Mouse (Mus musculus): ENCODE results near the gene Tspan18. TPM values are rescaled to one million over a fixed set of nuclear protein-coding genes. Genes with fewer than 3 reads are reported as not detected.

Tspan18 gene
- polyA plus RNA-seq, 1 experiment from 2014 or later, result 71.4 TPM

DNA sequence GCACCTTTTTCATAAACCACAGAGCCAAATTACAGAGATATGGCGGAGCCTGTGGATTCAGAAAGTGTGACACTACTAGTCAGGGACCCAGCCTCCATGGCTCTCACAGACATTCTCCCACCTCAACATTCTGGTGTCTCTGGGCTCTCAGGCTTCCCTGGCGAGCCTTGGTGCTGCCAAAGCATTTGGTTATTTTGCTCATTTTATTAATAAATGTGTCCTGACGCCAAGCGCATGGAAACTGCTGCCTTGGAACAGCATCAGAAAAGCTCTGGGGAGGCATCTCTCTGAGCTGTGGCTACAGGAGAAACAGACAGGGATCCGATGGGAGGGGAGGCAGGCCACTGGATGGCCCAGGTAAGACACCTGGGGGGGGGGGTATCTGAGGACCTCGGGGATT is 162.4 kb downstream of the Tspan18 start:
- WGBS, result 83% methylated on average over 6 of the region's 6 CpGs
- Histone ChIP-seq H3K9me3 (ENCODE audit: control insufficient read depth, low read length) (no peaks in the 10 kb centered on the region), H3K4me2 (replicated peaks; ENCODE audit: low read depth, low read length) (no peak overlapping the region), H3K9ac (ENCODE audit: low read depth, low read length) (no peak overlapping the region), H3K36me3 (ENCODE audit: control insufficient read depth, insufficient read depth, low read length) (no peaks in the 10 kb centered on the region), H3K27ac (ENCODE audit: low read depth, low read length) (no peak overlapping the region), H3K4me3 (ENCODE audit: low read depth, low read length) (no peak overlapping the region), H3K4me1 (replicated peaks; ENCODE audit: control insufficient read depth, insufficient read depth, low read length) (peaks cover 28% of the 10 kb centered on the region), H3K27me3 (ENCODE audit: control insufficient read depth, insufficient read depth, low read length) (no peaks in the 10 kb centered on the region)
- no peak for ATAC-seq (ENCODE audit: low FRiP score)
- no peak for DNase-seq (ENCODE audit: low spot score)

DNA sequence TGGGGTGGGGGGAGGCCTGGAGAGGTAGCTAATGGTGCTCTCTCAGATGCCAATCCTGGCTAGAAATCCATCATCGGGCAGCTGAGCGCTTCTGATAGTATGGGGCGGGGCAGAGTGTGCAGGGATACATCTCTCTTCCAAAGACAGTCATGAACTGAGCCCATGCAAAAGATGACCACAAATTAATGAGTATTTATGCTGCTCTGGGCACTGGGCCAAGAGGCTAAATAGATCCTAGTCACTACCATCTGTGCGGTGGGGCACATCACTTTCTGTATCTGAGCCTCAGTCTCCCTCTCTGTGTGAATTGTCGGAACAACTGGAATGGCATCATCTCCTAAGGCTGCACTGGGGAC is 163.5 kb downstream of the Tspan18 start:
- no peak for DNase-seq (ENCODE audit: low spot score)
- Histone ChIP-seq H3K27ac (ENCODE audit: low read depth, low read length) (no peak overlapping the region; the same call in 1 of the 2 replicates), H3K4me1 (replicated peaks; ENCODE audit: control insufficient read depth, insufficient read depth, low read length) (peaks cover 21% of the 10 kb centered on the region)

DNA sequence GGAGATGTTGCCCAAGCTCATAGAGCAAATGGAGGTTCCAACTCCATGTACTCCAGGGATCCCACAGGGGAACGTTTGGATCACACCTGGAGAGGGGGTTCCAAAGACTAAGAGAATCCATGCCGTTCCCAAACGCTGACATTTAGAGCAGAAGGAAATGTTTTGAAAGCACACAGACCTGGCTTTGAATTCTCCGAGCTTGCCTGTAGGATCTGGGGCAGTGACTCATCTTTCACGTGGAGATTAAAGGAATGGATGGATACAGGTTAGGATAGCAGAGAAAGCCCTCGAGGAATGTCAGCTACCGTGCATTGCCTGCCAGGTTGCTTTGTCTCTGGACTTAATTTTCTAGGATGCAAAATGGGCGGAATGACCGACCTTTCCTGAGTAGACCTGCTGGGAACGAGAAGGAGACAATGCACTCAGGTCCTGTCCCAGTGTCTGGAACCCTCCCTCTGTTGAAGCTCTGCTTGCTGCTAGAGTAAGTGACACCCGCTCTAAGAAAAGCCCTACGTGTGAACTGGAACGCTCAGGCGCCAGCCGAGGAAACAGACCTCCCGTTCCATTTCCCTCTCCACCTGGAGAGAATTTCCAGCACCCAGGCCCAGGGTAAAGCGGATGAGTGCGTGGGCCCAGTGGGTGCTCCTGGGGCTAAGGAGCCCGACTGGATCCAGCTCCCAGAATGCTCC is 164.0 kb downstream of the Tspan18 start:
- no peaks in the 10 kb centered on the region for H3K9me3 ChIP-seq (ENCODE audit: control insufficient read depth, low read length)
- ATAC-seq (ENCODE audit: low FRiP score) (no peak), DNase-seq (ENCODE audit: low spot score) (no peak)
- H3K4me2 ChIP-seq (replicated peaks; ENCODE audit: low read depth, low read length), result no peak overlapping the region
- no peak overlapping the region for H3K4me3 ChIP-seq (ENCODE audit: low read depth, low read length)
- no peaks in the 10 kb centered on the region for H3K27me3 ChIP-seq (ENCODE audit: control insufficient read depth, insufficient read depth, low read length)
- H3K9ac ChIP-seq (ENCODE audit: low read depth, low read length), result no peak overlapping the region
- WGBS, result 75% methylated on average over 19 of the region's 19 CpGs
- peaks cover 17% of the 10 kb centered on the region for H3K4me1 ChIP-seq (replicated peaks; ENCODE audit: control insufficient read depth, insufficient read depth, low read length)
- no peak overlapping the region for H3K27ac ChIP-seq (ENCODE audit: low read depth, low read length)
- no peaks in the 10 kb centered on the region for H3K36me3 ChIP-seq (ENCODE audit: control insufficient read depth, insufficient read depth, low read length)

More for the DNA sequence above, 163.5 kb downstream of the Tspan18 start:
- Histone ChIP-seq H3K4me3 (ENCODE audit: low read depth, low read length) (no peak overlapping the region), H3K9ac (ENCODE audit: low read depth, low read length) (no peak overlapping the region), H3K9me3 (ENCODE audit: control insufficient read depth, low read length) (no peaks in the 10 kb centered on the region), H3K27me3 (ENCODE audit: control insufficient read depth, insufficient read depth, low read length) (no peaks in the 10 kb centered on the region), H3K4me2 (replicated peaks; ENCODE audit: low read depth, low read length) (no peak overlapping the region), H3K36me3 (ENCODE audit: control insufficient read depth, insufficient read depth, low read length) (no peaks in the 10 kb centered on the region)
- no peak for ATAC-seq (ENCODE audit: low FRiP score)
- 83% methylated on average over 5 of the region's 5 CpGs for WGBS

DNA sequence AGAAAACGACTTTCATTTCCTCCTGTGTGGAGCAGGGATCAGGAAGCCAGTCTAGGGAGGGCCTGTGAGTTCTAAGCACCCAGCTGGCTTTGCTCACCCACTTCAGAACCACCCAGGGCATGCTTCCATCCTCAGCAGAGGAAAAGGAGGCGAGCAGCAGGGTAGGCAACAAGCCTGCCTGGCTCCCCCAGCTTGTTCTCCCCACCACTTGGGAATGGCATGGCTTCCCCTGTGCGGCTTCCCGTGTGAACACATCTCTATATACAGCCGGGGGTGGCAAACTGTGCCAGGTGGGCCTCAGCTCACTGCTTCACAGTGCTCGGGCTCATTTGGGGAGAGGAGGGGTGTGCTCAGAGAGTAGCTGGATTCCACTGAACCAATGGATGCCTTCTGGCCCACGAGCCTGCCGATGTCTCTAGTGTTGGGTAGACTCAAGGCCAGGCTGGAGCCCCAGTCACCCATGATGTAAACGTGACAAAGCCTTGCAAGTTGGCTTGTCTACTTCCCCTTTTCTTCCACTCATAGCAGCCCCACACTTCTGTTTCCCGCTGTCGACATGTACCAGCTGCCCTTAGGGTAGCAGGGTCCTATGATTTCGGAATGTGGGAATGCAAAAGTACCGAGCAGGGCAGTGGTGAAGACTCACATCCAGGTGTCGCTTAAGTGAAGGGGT is 167.4 kb downstream of the Tspan18 start:
- ATAC-seq (ENCODE audit: low FRiP score) (no peak), DNase-seq (ENCODE audit: low spot score) (no peak)
- Histone ChIP-seq H3K9me3 (ENCODE audit: control insufficient read depth, low read length) (no peaks in the 10 kb centered on the region), H3K4me2 (replicated peaks; ENCODE audit: low read depth, low read length) (no peak overlapping the region), H3K27ac (ENCODE audit: low read depth, low read length) (no peak overlapping the region), H3K9ac (ENCODE audit: low read depth, low read length) (no peak overlapping the region), H3K27me3 (ENCODE audit: control insufficient read depth, insufficient read depth, low read length) (no peaks in the 10 kb centered on the region), H3K4me3 (ENCODE audit: low read depth, low read length) (no peak overlapping the region), H3K36me3 (ENCODE audit: control insufficient read depth, insufficient read depth, low read length) (no peaks in the 10 kb centered on the region), H3K4me1 (replicated peaks; ENCODE audit: control insufficient read depth, insufficient read depth, low read length) (peaks cover 2% of the 10 kb centered on the region; the same call in 1 of the 2 replicates)
- WGBS, result 87% methylated on average over 14 of the region's 14 CpGs

DNA sequence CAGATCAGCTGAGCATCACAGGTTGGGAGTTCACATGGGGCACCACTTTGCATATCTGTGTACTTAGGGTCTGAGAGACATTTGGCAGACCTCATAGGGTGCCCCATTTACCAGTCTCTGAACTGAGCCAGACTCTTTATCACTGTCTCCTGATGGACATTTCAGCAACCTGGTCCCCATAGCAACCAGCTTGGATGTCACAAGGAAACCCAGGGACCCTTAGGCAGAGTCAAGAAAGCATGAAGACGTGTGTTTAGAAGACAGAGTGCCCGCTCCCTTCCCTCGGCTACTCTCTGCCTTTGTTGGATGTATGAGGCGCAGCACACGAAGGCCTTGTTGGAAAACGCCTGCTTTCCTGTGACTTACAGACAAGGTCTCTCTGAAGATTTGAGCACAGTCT is 168.0 kb downstream of the Tspan18 start:
- Histone ChIP-seq H3K4me3 (ENCODE audit: low read depth, low read length) (no peak overlapping the region), H3K9ac (ENCODE audit: low read depth, low read length) (no peak overlapping the region), H3K9me3 (ENCODE audit: control insufficient read depth, low read length) (no peaks in the 10 kb centered on the region), H3K27me3 (ENCODE audit: control insufficient read depth, insufficient read depth, low read length) (no peaks in the 10 kb centered on the region), H3K4me1 (replicated peaks; ENCODE audit: control insufficient read depth, insufficient read depth, low read length) (peaks cover 2% of the 10 kb centered on the region; the same call in 1 of the 2 replicates), H3K4me2 (replicated peaks; ENCODE audit: low read depth, low read length) (no peak overlapping the region), H3K36me3 (ENCODE audit: control insufficient read depth, insufficient read depth, low read length) (no peaks in the 10 kb centered on the region), H3K27ac (ENCODE audit: low read depth, low read length) (no peak overlapping the region)
- 75% methylated on average over 6 of the region's 6 CpGs for WGBS
- DNase-seq (ENCODE audit: low spot score), result no peak
- no peak for ATAC-seq (ENCODE audit: low FRiP score)

DNA sequence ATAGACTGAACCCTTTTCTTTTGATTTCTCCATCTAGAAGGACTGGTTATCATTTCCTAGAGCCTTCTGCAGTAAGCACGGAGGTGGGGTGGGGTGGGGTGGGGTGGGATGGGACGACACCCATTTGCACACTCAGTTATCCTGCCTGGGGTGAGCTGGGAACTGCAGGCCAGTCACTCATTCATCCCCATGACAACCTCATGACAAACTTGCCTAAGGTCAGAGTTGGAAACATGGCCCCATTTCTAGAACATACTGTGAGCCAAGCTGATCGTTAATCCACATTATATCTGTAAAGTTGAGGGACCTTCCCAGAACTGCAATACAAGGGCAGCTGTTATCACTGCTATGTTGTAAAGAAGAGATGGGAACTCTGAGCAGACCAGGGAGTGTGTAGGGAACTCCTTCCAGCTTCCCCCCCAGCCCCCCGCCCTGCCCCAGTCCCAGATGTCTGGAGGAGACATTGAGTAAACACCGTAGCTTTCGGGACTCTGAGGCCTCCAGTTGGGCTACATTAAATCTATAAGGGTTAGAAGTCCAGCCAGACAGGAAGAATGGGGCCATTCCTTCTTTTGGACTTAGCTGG is 170.5 kb downstream of the Tspan18 start:
- Histone ChIP-seq H3K36me3 (ENCODE audit: control insufficient read depth, insufficient read depth, low read length) (no peaks in the 10 kb centered on the region), H3K4me2 (replicated peaks; ENCODE audit: low read depth, low read length) (no peak overlapping the region), H3K9ac (ENCODE audit: low read depth, low read length) (no peak overlapping the region), H3K27ac (ENCODE audit: low read depth, low read length) (no peak overlapping the region), H3K9me3 (ENCODE audit: control insufficient read depth, low read length) (no peaks in the 10 kb centered on the region), H3K4me3 (ENCODE audit: low read depth, low read length) (no peak overlapping the region), H3K27me3 (ENCODE audit: control insufficient read depth, insufficient read depth, low read length) (no peaks in the 10 kb centered on the region), H3K4me1 (replicated peaks; ENCODE audit: control insufficient read depth, insufficient read depth, low read length) (peaks cover 2% of the 10 kb centered on the region; the same call in 1 of the 2 replicates)
- no peak for ATAC-seq (ENCODE audit: low FRiP score)
- 86% methylated on average over 6 of the region's 6 CpGs for WGBS
- DNase-seq (ENCODE audit: low spot score), result no peak

DNA sequence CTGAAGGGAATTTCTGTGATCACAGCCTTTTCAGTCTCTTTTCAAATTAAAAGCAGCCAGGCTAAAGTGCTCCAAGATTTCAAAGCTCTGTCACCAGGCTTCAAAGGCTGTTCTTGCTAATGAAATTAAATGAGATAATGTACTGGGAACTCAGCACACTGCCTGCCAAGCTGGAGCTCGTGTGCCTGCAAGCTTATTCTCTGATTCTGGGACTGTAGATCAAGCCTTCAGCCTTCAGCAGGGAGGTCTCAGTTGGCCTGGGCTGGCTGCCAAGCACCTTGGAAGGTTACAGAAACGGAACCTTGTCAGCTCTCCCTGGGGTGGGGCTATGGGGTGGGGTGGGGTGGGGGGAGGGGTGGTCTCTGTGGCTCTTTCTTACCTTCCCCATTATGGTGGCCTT is 171.0 kb downstream of the Tspan18 start:
- H3K4me1 ChIP-seq (replicated peaks; ENCODE audit: control insufficient read depth, insufficient read depth, low read length), result peaks cover 2% of the 10 kb centered on the region; the same call in 1 of the 2 replicates
- 53% methylated on average over 2 of the region's 2 CpGs for WGBS

DNA sequence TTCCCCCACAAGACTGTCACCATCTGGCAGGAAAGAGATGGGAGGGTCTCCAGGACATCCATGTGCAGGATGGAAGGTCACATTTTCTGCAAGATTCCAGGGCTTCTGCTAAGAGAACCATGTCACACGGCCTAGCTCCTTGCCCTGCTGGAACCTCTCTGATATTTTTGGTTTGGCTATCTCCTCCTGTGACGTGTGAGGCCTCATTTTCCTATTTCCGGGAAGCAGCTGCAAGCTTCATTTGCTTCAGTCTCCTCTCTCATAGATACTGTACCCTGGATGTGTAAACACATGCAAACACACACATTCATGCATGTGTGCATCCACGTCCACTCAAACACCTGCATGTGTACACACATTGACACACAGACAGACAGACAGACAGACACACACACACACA is 171.5 kb downstream of the Tspan18 start:
- Histone ChIP-seq H3K36me3 (ENCODE audit: control insufficient read depth, insufficient read depth, low read length) (no peaks in the 10 kb centered on the region), H3K27ac (ENCODE audit: low read depth, low read length) (no peak overlapping the region), H3K4me2 (replicated peaks; ENCODE audit: low read depth, low read length) (no peak overlapping the region), H3K9me3 (ENCODE audit: control insufficient read depth, low read length) (no peaks in the 10 kb centered on the region), H3K27me3 (ENCODE audit: control insufficient read depth, insufficient read depth, low read length) (no peaks in the 10 kb centered on the region), H3K4me3 (ENCODE audit: low read depth, low read length) (no peak overlapping the region), H3K4me1 (replicated peaks; ENCODE audit: control insufficient read depth, insufficient read depth, low read length) (peaks cover 2% of the 10 kb centered on the region; the same call in 1 of the 2 replicates), H3K9ac (ENCODE audit: low read depth, low read length) (no peak overlapping the region)
- ATAC-seq (ENCODE audit: low FRiP score), result no peak
- no peak for DNase-seq (ENCODE audit: low spot score)
- WGBS, result 75% methylated on average over 4 of the region's 4 CpGs

More for the DNA sequence above, 171.0 kb downstream of the Tspan18 start:
- Histone ChIP-seq H3K27me3 (ENCODE audit: control insufficient read depth, insufficient read depth, low read length) (no peaks in the 10 kb centered on the region), H3K9ac (ENCODE audit: low read depth, low read length) (no peak overlapping the region), H3K4me2 (replicated peaks; ENCODE audit: low read depth, low read length) (no peak overlapping the region), H3K4me3 (ENCODE audit: low read depth, low read length) (no peak overlapping the region), H3K9me3 (ENCODE audit: control insufficient read depth, low read length) (no peaks in the 10 kb centered on the region), H3K36me3 (ENCODE audit: control insufficient read depth, insufficient read depth, low read length) (no peaks in the 10 kb centered on the region), H3K27ac (ENCODE audit: low read depth, low read length) (no peak overlapping the region)
- DNase-seq (ENCODE audit: low spot score) (no peak), ATAC-seq (ENCODE audit: low FRiP score) (no peak)

Measured in hindbrain, embryonic 11.5 days (tissue).